Mouse (Mus musculus): ENCODE results near the gene Dock9. TPM values are rescaled to one million over a fixed set of nuclear protein-coding genes. Genes with fewer than 3 reads are reported as not detected.
"Not testable (repeated sequence)": the region's sequence is repeated elsewhere in the genome, so short reads cannot be mapped to it uniquely, and the experiment has no call there.

The Dock9 gene
- polyA plus RNA-seq, 1 experiment from 2014 or later: 7.3 TPM

DNA sequence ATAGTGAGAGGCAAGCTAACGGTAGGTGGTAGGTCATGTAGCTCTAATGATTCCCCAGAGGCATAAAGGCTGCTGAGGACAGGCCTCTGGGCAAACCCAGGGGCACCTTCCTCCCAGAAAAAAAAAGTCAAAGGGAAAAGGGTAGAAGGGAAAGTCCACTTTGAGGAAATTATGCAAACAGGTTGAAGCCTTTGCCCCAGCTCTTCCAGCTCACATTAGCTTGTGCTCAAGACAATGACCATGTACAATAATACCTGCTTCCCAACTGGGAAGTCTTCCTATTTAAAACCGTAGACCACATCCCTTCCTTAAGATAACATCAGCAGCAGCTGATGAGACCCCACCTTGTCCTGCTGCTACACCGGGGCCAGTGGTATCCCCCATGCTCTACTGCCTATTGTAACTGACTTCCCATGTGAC, 91.1 kb downstream of the Dock9 start:
- Histone ChIP-seq H3K4me3 (no peak overlapping the region), H3K27me3 (no peaks in the 10 kb centered on the region), H3K36me3 (no peaks in the 10 kb centered on the region), H3K4me1 (replicated peaks) (peaks cover 12% of the 10 kb centered on the region), H3K9ac (no peak overlapping the region), H3K27ac (no peak overlapping the region), H3K4me2 (no peak overlapping the region), H3K9me3 (no peaks in the 10 kb centered on the region)
- 69% methylated on average over 3 of the region's 3 CpGs for WGBS
- no peak for ATAC-seq (ENCODE audit: low FRiP score)

DNA sequence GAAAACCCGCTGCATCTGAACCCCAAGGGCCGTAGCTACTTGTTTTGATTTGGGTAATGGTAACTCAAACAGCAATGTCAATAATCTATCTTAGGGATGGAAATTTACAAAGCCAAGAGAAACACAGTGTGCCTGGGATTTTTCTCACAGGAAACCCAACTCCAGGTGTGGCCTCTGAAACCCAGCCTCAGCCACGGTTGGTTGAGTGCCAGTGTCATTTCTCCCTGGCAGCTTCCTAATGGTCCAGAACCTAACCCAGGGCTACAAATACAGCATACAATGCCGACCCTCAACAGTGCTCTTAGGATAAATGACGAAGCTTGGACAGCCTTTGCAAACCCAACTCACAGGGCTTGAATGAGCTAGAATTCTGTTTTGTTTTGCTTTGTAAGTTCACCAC, 92.0 kb downstream of the Dock9 start:
- no peak for ATAC-seq (ENCODE audit: low FRiP score)
- H3K4me3 ChIP-seq: no peak overlapping the region
- WGBS: 68% methylated on average over 5 of the region's 5 CpGs

DNA sequence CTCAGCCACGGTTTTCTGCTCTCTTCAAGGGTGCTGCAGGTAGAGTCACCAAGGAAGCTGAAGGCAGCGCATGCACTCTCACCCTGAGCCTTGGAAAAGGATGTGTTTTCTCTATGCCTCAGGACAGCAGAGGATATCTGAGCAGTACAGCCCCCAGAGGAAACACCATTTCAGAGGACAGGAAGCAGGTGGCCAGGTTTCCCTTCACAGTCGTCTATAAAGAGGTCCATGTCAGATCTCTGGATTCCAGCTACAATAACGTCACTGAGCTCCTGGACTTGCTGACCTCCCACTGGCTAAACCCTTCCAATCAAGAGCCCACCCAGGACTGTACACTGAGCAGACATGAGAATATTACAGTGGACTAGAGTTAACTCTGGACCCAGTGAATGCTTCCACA, 95.1 kb downstream of the Dock9 start:
- H3K9me3 ChIP-seq: no peaks in the 10 kb centered on the region
- no peak overlapping the region for H3K4me3 ChIP-seq
- no peak overlapping the region for H3K27ac ChIP-seq
- no peak overlapping the region for H3K4me2 ChIP-seq
- no peak for ATAC-seq (ENCODE audit: low FRiP score)
- no peaks in the 10 kb centered on the region for H3K36me3 ChIP-seq
- H3K27me3 ChIP-seq: no peaks in the 10 kb centered on the region
- 57% methylated on average over 4 of the region's 4 CpGs for WGBS
- H3K4me1 ChIP-seq (replicated peaks): peaks cover 19% of the 10 kb centered on the region
- no peak overlapping the region for H3K9ac ChIP-seq

More for the DNA sequence above, 92.0 kb downstream of the Dock9 start:
- H3K27me3 ChIP-seq: no peaks in the 10 kb centered on the region
- H3K4me2 ChIP-seq: no peak overlapping the region
- H3K4me1 ChIP-seq (replicated peaks): peaks cover 12% of the 10 kb centered on the region
- no peak overlapping the region for H3K27ac ChIP-seq
- H3K9me3 ChIP-seq: no peaks in the 10 kb centered on the region
- no peaks in the 10 kb centered on the region for H3K36me3 ChIP-seq
- no peak overlapping the region for H3K9ac ChIP-seq

DNA sequence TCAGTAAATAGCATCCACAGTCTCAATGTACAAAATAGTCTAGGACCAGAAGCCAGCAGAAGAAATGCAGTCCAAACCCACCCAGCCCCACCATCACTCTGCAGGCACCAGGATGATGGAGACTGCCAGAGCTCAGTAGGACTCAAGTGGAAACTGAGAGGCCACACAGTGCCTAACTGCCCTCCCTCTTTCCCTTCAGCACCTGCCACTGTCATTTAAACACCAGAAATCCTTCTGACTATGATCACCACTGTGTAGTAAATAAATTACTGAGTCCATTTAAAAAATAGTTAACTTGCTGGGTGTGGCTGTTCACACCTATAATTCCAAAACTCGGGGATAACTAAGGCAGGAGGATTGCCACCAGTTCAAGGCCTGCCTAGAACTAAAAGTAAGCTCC, 97.6 kb downstream of the Dock9 start:
- Histone ChIP-seq H3K9ac (no peak overlapping the region), H3K27ac (no peak overlapping the region), H3K4me1 (replicated peaks) (peaks cover 14% of the 10 kb centered on the region), H3K4me2 (no peak overlapping the region), H3K36me3 (no peaks in the 10 kb centered on the region), H3K9me3 (no peaks in the 10 kb centered on the region), H3K27me3 (no peaks in the 10 kb centered on the region), H3K4me3 (no peak overlapping the region)
- no peak for ATAC-seq (ENCODE audit: low FRiP score)
- 86% methylated on average over 1 of the region's 1 CpGs for WGBS

DNA sequence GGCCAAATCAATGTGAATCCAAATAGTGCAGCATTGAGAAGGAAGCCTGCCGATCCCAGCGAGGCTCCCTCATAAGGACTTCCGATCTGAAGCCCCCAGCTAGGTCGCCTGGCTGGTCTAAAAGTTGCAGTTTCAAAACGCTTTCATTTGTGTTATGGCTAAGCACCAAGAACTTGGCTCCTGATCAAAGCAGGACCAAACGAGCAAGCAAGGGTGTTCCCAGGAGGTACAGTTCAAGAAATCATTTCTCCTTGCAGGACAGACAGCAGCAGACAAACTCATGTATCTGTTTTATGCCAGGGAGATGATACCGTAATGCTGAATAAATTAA, 99.1 kb downstream of the Dock9 start:
- 12% methylated on average over 7 of the region's 7 CpGs for WGBS
- H3K27ac ChIP-seq: peak overlapping the region; percentile 66; the same call in 1 of the 2 replicates
- H3K27me3 ChIP-seq: no peaks in the 10 kb centered on the region
- peak overlapping the region; percentile 33 for H3K4me3 ChIP-seq
- H3K9ac ChIP-seq: peak overlapping the region; percentile 69
- peak overlapping the region; percentile 57 for H3K4me2 ChIP-seq
- no peak for ATAC-seq (ENCODE audit: low FRiP score)
- H3K4me1 ChIP-seq (replicated peaks): peaks cover 14% of the 10 kb centered on the region
- no peaks in the 10 kb centered on the region for H3K9me3 ChIP-seq
- H3K36me3 ChIP-seq: no peaks in the 10 kb centered on the region

DNA sequence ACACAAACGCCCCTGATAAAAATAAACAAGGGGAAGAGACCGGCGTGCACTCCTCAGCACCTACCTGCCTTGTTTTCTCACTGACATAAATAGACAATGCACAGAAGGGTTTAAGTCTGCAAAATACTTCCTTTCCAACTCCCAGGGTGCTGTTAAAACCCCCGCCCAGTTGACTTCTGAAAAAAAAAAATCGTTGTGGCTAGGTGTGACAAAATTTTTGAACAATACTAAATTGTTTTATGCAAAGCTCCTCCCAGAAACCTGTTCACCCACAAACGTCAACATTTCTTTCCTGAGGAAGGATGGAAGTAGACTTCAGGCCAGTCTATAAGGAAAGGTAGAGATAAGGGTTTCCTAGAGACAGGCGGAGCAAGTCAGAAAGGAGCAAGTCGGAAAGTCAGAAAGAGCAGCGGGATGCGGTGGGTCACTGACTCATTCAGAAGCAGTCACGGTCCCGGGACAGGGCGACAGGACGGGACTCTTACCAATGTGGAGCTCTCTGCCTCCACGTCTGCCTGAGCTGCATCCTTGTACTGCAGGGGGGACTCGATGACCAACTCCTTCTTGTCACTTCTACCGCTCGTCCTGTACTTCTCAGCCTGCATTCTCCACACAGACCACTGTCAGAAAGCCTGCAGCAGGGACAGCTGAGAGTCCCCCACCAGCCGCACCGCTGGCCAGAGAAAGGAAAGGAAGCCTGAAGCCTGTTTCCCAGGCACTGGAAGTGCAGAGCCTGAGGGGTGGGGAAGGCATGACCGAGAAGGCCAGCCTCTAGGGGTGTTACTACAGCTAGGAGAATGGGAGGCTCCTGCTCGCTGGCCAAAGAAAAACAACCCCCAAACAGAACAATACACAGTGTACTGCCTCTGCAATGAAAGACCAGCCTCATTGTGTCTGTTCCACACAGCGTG, 99.7 kb downstream of the Dock9 start:
- H3K9ac ChIP-seq: peak overlapping the region; percentile 69
- H3K27me3 ChIP-seq: no peaks in the 10 kb centered on the region
- peak; percentile 82 for ATAC-seq (ENCODE audit: low FRiP score)
- peak overlapping the region; percentile 57 for H3K4me2 ChIP-seq
- H3K36me3 ChIP-seq: no peaks in the 10 kb centered on the region
- WGBS: 11% methylated on average over 23 of the region's 23 CpGs
- H3K4me3 ChIP-seq: peak overlapping the region; percentile 33
- H3K9me3 ChIP-seq: no peaks in the 10 kb centered on the region
- peaks cover 14% of the 10 kb centered on the region for H3K4me1 ChIP-seq (replicated peaks)
- peak overlapping the region; percentile 66 for H3K27ac ChIP-seq

DNA sequence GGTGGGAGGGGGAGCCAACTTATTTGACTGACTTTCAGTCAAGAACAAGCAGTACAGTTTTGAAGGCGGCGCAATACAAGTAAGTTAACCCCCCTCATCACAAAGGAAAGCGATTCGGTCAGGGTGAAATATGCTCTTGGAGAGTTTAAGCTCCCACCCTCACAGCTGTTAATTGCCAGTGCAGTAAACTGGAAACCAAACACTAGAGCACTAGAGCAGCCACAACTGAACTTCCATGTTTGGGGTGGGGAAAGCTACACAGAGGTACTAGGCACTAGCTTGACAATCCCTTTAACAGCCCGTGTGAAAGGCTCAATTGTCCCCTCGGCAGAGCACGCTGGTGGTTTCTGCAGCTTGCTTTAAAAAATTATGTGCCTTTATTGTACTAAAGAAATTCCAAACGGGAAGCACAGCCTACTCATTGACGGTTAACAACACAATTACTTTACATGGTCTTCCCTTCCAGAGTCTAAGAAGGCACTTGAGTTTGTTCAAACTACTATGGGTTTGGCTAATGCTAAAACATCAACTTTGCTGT, 100.4 kb downstream of the Dock9 start:
- no peaks in the 10 kb centered on the region for H3K9me3 ChIP-seq
- no peak overlapping the region for H3K27ac ChIP-seq
- peak overlapping the region; percentile 4; the same call in 1 of the 2 replicates for H3K9ac ChIP-seq
- ATAC-seq (ENCODE audit: low FRiP score): no peak
- H3K36me3 ChIP-seq: no peaks in the 10 kb centered on the region
- WGBS: 30% methylated on average over 9 of the region's 9 CpGs
- no peaks in the 10 kb centered on the region for H3K27me3 ChIP-seq
- peak overlapping the region; percentile 33 for H3K4me3 ChIP-seq
- peak overlapping the region; percentile 57 for H3K4me2 ChIP-seq
- peaks cover 14% of the 10 kb centered on the region for H3K4me1 ChIP-seq (replicated peaks)

DNA sequence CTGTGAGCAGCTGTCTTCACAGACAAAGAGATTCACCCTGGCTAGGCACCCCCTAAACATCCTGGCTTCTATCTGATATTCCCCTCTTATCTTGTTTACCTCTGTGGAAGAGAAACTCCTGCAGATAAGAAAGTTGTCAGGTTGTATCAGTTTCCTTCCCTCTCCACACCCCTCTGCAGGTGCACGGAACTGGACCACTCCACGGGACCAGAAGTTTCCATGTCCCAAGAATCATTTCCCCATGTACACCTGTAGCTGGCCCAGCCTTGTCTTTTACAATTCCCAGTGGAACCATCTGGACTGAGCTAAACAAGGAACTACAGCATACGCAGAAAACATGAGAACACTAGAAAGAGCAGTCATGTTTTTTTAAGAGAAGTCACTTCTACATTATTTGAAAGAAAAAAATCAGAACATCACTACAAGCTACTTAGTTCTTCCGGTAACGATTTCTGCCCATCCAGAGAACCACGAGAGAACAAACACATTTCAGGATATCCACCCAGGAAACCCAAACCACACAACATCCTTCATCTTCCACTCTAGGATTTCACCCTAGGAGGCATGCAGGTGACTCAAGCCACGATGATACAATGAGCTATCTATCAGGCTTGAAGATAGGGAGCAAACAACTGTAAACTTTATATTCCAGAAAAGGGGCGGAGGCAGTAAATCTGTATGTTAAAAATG, 101.1 kb downstream of the Dock9 start:
- Histone ChIP-seq H3K4me2 (peak overlapping the region; percentile 57), H3K9me3 (no peaks in the 10 kb centered on the region), H3K9ac (no peak overlapping the region), H3K27ac (no peak overlapping the region), H3K4me1 (replicated peaks) (peaks cover 14% of the 10 kb centered on the region), H3K4me3 (0 out of 2 replicates have a peak overlapping the region, but pooled peaks have one; percentile 33), H3K36me3 (no peaks in the 10 kb centered on the region), H3K27me3 (no peaks in the 10 kb centered on the region)
- 87% methylated on average over 8 of the region's 8 CpGs for WGBS
- no peak for ATAC-seq (ENCODE audit: low FRiP score)

DNA sequence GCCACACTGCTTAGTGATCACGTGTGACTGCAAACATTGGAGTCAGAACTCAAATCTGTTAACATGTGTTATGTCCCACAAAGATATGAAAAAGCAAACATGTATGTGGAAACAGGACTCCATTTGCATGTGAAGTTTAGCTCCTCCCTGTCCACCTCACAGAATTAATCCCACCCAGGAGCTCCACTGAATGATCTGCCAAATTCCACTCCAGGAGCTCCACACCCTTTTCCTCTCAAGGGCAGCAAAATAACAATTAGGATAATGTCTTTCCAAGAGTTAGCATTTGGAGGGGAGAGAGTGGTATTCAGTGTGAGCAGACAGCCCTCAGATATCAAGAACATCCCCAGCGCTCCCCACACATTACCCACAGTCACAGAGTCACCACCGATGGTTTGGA, 102.9 kb downstream of the Dock9 start:
- Histone ChIP-seq H3K27me3 (no peaks in the 10 kb centered on the region), H3K9ac (no peak overlapping the region), H3K4me3 (no peak overlapping the region), H3K4me2 (no peak overlapping the region), H3K36me3 (no peaks in the 10 kb centered on the region), H3K9me3 (no peaks in the 10 kb centered on the region), H3K27ac (no peak overlapping the region), H3K4me1 (replicated peaks) (peaks cover 14% of the 10 kb centered on the region)
- WGBS: 94% methylated on average over 3 of the region's 3 CpGs
- ATAC-seq (ENCODE audit: low FRiP score): no peak

DNA sequence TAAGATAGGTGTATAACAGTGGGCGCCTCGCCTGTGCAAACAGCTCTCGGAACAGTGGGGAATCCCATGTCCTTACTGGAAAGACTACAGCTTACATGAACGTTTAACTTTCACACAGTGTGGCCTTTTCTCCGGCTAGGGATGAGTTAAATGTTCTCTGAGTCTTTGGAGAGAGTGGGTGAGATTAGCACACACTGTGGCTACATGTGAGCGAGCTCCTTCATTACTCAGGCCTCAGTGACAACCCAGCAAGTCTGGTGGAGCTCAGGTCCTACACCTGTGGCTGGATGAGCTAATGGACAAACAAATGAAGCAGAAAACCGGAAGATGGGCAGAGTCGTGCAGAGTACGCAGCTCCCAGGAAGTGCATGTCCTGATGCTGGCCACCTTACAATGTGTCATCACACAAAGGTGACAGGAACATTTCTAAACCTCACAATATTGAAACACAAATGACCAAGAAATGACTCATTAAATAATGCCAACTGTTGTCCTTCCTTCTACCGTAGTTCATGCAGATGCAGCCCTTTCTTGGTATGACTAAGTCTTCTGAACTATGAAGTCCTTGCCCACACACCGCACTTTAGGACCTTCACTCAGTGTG, 103.5 kb downstream of the Dock9 start:
- H3K27me3 ChIP-seq: no peaks in the 10 kb centered on the region
- no peak overlapping the region for H3K4me3 ChIP-seq
- ATAC-seq (ENCODE audit: low FRiP score): no peak
- no peak overlapping the region for H3K27ac ChIP-seq
- WGBS: 91% methylated on average over 11 of the region's 11 CpGs
- H3K9ac ChIP-seq: no peak overlapping the region
- H3K9me3 ChIP-seq: no peaks in the 10 kb centered on the region
- H3K4me1 ChIP-seq (replicated peaks): peaks cover 14% of the 10 kb centered on the region
- no peak overlapping the region for H3K4me2 ChIP-seq
- no peaks in the 10 kb centered on the region for H3K36me3 ChIP-seq

DNA sequence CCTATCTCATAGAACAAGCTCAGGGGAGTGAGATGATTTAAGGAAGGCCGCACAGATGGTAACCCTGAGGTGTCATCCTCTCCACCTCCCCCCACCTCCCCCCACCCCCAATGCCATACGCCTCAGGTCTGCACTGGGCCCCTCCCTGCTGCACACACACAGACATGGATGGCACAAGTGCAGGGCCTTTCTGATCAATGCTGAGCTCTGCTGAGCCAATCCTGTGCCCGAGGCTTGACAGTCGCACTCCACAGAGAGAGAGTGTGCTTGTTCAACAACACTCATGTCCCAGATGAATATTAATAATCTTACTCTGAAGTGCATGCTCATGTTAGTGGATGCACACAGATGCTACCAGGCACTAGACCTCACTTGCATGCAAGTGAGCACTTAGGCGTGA, 108.0 kb downstream of the Dock9 start:
- not testable (repeated sequence) for ATAC-seq (ENCODE audit: low FRiP score); H3K27me3 ChIP-seq; H3K9ac ChIP-seq; H3K4me1 ChIP-seq (replicated peaks); H3K9me3 ChIP-seq; H3K4me3 ChIP-seq; H3K4me2 ChIP-seq; H3K36me3 ChIP-seq; H3K27ac ChIP-seq
- WGBS: 64% methylated on average over 5 of the region's 5 CpGs

DNA sequence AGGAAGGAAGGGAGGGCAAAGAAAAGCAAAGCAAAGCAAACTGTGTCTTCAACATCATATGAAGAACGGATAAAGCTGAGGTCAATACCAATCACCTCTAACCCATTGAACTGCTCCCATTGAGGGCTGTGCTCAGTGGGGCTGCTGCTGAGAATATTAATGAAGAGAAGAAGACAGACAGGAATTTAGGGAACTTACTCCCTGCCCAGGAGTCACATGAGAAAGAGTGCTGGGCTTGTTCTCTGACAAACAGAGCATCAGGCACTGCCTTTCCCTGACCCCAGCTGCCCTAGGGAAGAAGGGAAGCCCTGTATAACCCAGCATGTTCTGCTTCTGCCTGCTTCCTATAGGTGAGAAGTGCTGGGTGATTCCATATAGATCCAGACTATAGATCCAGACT, 109.5 kb downstream of the Dock9 start:
- no peak for ATAC-seq (ENCODE audit: low FRiP score)
- H3K4me3 ChIP-seq: no peak overlapping the region
- H3K9me3 ChIP-seq: no peaks in the 10 kb centered on the region
- no peaks in the 10 kb centered on the region for H3K27me3 ChIP-seq
- WGBS: 28% methylated on average over 1 of the region's 1 CpGs
- no peak overlapping the region for H3K9ac ChIP-seq
- no peaks in the 10 kb centered on the region for H3K36me3 ChIP-seq
- no peak overlapping the region for H3K27ac ChIP-seq
- H3K4me1 ChIP-seq (replicated peaks): 0 out of 2 replicates have a peak, but pooled peaks cover 6% of the 10 kb centered on the region
- H3K4me2 ChIP-seq: no peak overlapping the region
